Mouse (Mus musculus) forebrain, embryonic 14.5 days (tissue): ENCODE data around the gene Adsl. TPM values are rescaled to one million over a fixed set of nuclear protein-coding genes. Genes with fewer than 3 reads are reported as not detected.

Source experiments
- ATAC-seq: fragments of 200-750 bp; cut with Nextera tagmentation; 2 replicates; pipeline ENCODE4 v1.8.0; 2017; ENCODE audit warnings: mild to moderate bottlenecking, moderate library complexity
- DNase-seq: peaks from one replicate; pipeline ENCODE4 v3.0.0-alpha.2; 2015; ENCODE audit warnings: low spot score
- H3K27ac ChIP-seq: fragments of 300-500 bp; sonication (generic); 2 replicates; pipeline ENCODE4 v1.5.1; 2014; ENCODE audit warnings: low read depth, mild to moderate bottlenecking, control low read depth, low read length, moderate library complexity
- H3K27me3 ChIP-seq: fragments of 300-500 bp; sonication (generic); replicated peaks from 2 replicates; pipeline ENCODE4 v1.6.1; 2014; ENCODE audit warnings: low read length, control low read depth, mixed read lengths; ENCODE audit not compliant: control insufficient read depth, insufficient read depth
- H3K36me3 ChIP-seq: fragments of 300-500 bp; sonication (generic); 2 replicates; pipeline ENCODE4 v1.6.1; 2014; ENCODE audit warnings: low read length, control low read depth; ENCODE audit not compliant: control insufficient read depth, insufficient read depth
- H3K4me1 ChIP-seq: fragments of 300-500 bp; sonication (generic); 2 replicates; pipeline ENCODE4 v1.6.1; 2014; ENCODE audit warnings: antibody characterized with exemption, low read length, control low read depth; ENCODE audit not compliant: control insufficient read depth, insufficient read depth
- H3K4me2 ChIP-seq: fragments of 300-500 bp; sonication (generic); 2 replicates; pipeline ENCODE4 v1.6.1; 2014; ENCODE audit warnings: mild to moderate bottlenecking, control low read depth, low read length
- H3K4me3 ChIP-seq: fragments of 300-500 bp; sonication (generic); 2 replicates; pipeline ENCODE4 v1.5.1; 2014; ENCODE audit warnings: low read depth, low read length, control low read depth
- H3K9ac ChIP-seq: fragments of 300-500 bp; sonication (generic); 2 replicates; pipeline ENCODE4 v1.6.1; 2014; ENCODE audit warnings: mild to moderate bottlenecking, low read length, control low read depth, moderate library complexity
- H3K9me3 ChIP-seq: fragments of 300-500 bp; sonication (generic); replicated peaks from 2 replicates; pipeline ENCODE4 v1.6.1; 2016; ENCODE audit warnings: low read length, control low read depth, mixed read lengths; ENCODE audit not compliant: control insufficient read depth
- WGBS: fragments of 180-500 bp; shearing (Covaris S2); extraction: QIAGEN DNeasy Blood & Tissue Kit; methylation state at CpG from one replicate; pipeline ENCODE4 v1.1.7; 2014; 5-methylcytosine and 5-hydroxymethylcytosine counted together
- polyA plus RNA-seq: library from polyadenylated mRNA; unstranded; fragments of >200 nt; fragmentation: Nextera tagmentation; extraction: Ambion mirVana; gene quantifications from 2 replicates; pipeline ENCODE4 v1.2.1, GENCODE M21; 2014

The Adsl gene
- polyA plus RNA-seq, 1 experiment from 2014 or later = 81.0 TPM

GRCm38 (mm10) chr15:80988331-80988730 is 40.0 kb downstream of the Adsl start:
- ATAC-seq (no peak), DNase-seq (no peak)
- Histone ChIP-seq H3K27ac (no peak overlapping the region), H3K36me3 (no peaks in the 10 kb centered on the region), H3K9me3 (no peaks in the 10 kb centered on the region), H3K27me3 (no peaks in the 10 kb centered on the region), H3K4me3 (no peak overlapping the region), H3K4me2 (no peak overlapping the region), H3K9ac (no peak overlapping the region), H3K4me1 (no peaks in the 10 kb centered on the region)
- whole genome bisulfite sequencing = 42% methylated on average over 1 of the region's 1 CpGs

- no peaks in the 10 kb centered on the region for H3K9me3 ChIP-seq
- no peak overlapping the region for H3K27ac ChIP-seq
- H3K4me3 ChIP-seq = no peak overlapping the region
- no peak overlapping the region for H3K9ac ChIP-seq
- ATAC-seq (no peak), DNase-seq (no peak)
- H3K4me2 ChIP-seq = no peak overlapping the region
- H3K27me3 ChIP-seq = no peaks in the 10 kb centered on the region
- H3K36me3 ChIP-seq = no peaks in the 10 kb centered on the region
- no peaks in the 10 kb centered on the region for H3K4me1 ChIP-seq
- 77% methylated on average over 3 of the region's 3 CpGs for WGBS
Measured at GRCm38 (mm10) chr15:80989712-80990111, 41.4 kb downstream of the Adsl start.

GRCm38 (mm10) chr15:80994959-80995358 is 46.7 kb downstream of the Adsl start:
- H3K4me1 ChIP-seq = no peaks in the 10 kb centered on the region
- H3K9me3 ChIP-seq = no peaks in the 10 kb centered on the region
- H3K9ac ChIP-seq = no peak overlapping the region
- WGBS = 85% methylated on average over 5 of the region's 5 CpGs
- DNase-seq (no peak), ATAC-seq (no peak)
- no peak overlapping the region for H3K27ac ChIP-seq
- H3K4me3 ChIP-seq = no peak overlapping the region
- H3K27me3 ChIP-seq = no peaks in the 10 kb centered on the region
- H3K4me2 ChIP-seq = no peak overlapping the region
- no peaks in the 10 kb centered on the region for H3K36me3 ChIP-seq

GRCm38 (mm10) chr15:80996090-80996835 is 48.0 kb downstream of the Adsl start:
- Histone ChIP-seq H3K36me3 (no peaks in the 10 kb centered on the region), H3K27me3 (no peaks in the 10 kb centered on the region), H3K9me3 (no peaks in the 10 kb centered on the region), H3K9ac (no peak overlapping the region), H3K27ac (no peak overlapping the region), H3K4me3 (no peak overlapping the region), H3K4me2 (no peak overlapping the region), H3K4me1 (no peaks in the 10 kb centered on the region)
- ATAC-seq (no peak), DNase-seq (no peak)
- 82% methylated on average over 6 of the region's 6 CpGs for WGBS

GRCm38 (mm10) chr15:80997077-80997476 is 48.8 kb downstream of the Adsl start:
- H3K9ac ChIP-seq = no peak overlapping the region
- no peak overlapping the region for H3K4me2 ChIP-seq
- H3K27ac ChIP-seq = no peak overlapping the region
- no peaks in the 10 kb centered on the region for H3K4me1 ChIP-seq
- no peaks in the 10 kb centered on the region for H3K27me3 ChIP-seq
- H3K36me3 ChIP-seq = no peaks in the 10 kb centered on the region
- no peak overlapping the region for H3K4me3 ChIP-seq
- no peak for ATAC-seq
- DNase-seq = no peak
- H3K9me3 ChIP-seq = no peaks in the 10 kb centered on the region
- WGBS = 67% methylated on average over 1 of the region's 1 CpGs

GRCm38 (mm10) chr15:81000419-81001138 is 52.3 kb downstream of the Adsl start:
- no peaks in the 10 kb centered on the region for H3K4me1 ChIP-seq
- DNase-seq (no peak), ATAC-seq (no peak)
- H3K9ac ChIP-seq = no peak overlapping the region
- H3K36me3 ChIP-seq = peaks cover 15% of the 10 kb centered on the region
- no peaks in the 10 kb centered on the region for H3K27me3 ChIP-seq
- H3K4me2 ChIP-seq = no peak overlapping the region
- no peak overlapping the region for H3K4me3 ChIP-seq
- H3K27ac ChIP-seq = no peak overlapping the region
- no peaks in the 10 kb centered on the region for H3K9me3 ChIP-seq
- WGBS = 45% methylated on average over 2 of the region's 4 CpGs

- ATAC-seq = no peak
- H3K9me3 ChIP-seq = no peaks in the 10 kb centered on the region
- no peak overlapping the region for H3K4me2 ChIP-seq
- H3K9ac ChIP-seq = no peak overlapping the region
- DNase-seq = no peak
- no peaks in the 10 kb centered on the region for H3K27me3 ChIP-seq
- WGBS = 86% methylated on average over 10 of the region's 10 CpGs
- H3K27ac ChIP-seq = no peak overlapping the region
- H3K4me1 ChIP-seq = no peaks in the 10 kb centered on the region
- H3K36me3 ChIP-seq = peaks cover 58% of the 10 kb centered on the region
- no peak overlapping the region for H3K4me3 ChIP-seq
Measured at GRCm38 (mm10) chr15:81006127-81006735, 57.9 kb downstream of the Adsl start.

- H3K9me3 ChIP-seq = no peaks in the 10 kb centered on the region
- no peaks in the 10 kb centered on the region for H3K27me3 ChIP-seq
- 92% methylated on average over 9 of the region's 9 CpGs for WGBS
- H3K9ac ChIP-seq = no peak overlapping the region
- no peak overlapping the region for H3K4me2 ChIP-seq
- ATAC-seq (no peak), DNase-seq (no peak)
- no peaks in the 10 kb centered on the region for H3K4me1 ChIP-seq
- H3K27ac ChIP-seq = no peak overlapping the region
- no peak overlapping the region for H3K4me3 ChIP-seq
- H3K36me3 ChIP-seq = peaks cover 67% of the 10 kb centered on the region
Measured at GRCm38 (mm10) chr15:81007339-81007738, 59.0 kb downstream of the Adsl start.

GRCm38 (mm10) chr15:81007905-81008304 is 59.6 kb downstream of the Adsl start:
- DNase-seq (no peak), ATAC-seq (no peak)
- WGBS = 91% methylated on average over 8 of the region's 8 CpGs
- Histone ChIP-seq H3K4me3 (no peak overlapping the region), H3K36me3 (peaks cover 72% of the 10 kb centered on the region), H3K4me1 (no peaks in the 10 kb centered on the region), H3K27ac (no peak overlapping the region), H3K9ac (no peak overlapping the region), H3K27me3 (no peaks in the 10 kb centered on the region), H3K9me3 (no peaks in the 10 kb centered on the region), H3K4me2 (no peak overlapping the region)
